Mouse (Mus musculus) heart, embryonic 11.5 days (tissue): ENCODE measurements around the gene Heatr6. TPM values are rescaled to one million over a fixed set of nuclear protein-coding genes. Genes with fewer than 3 reads are reported as not detected.

Experiments used
- ATAC-seq: fragments of 200-750 bp; cut with Nextera tagmentation; replicated peaks from 2 replicates; pipeline ENCODE4 v1.8.0; 2017; ENCODE audit warnings: moderate library complexity; ENCODE audit not compliant: insufficient number of reproducible peaks, low FRiP score, low TSS enrichment
- H3K27ac ChIP-seq: fragments of 300-500 bp; sonication (generic); 2 replicates; pipeline ENCODE4 v1.5.1; 2014; ENCODE audit warnings: mild to moderate bottlenecking, low read depth, low read length
- H3K27me3 ChIP-seq: fragments of 300-500 bp; sonication (generic); 2 replicates; pipeline ENCODE4 v1.6.1; 2014; ENCODE audit warnings: mild to moderate bottlenecking, low read length, mixed read lengths; ENCODE audit not compliant: control insufficient read depth, insufficient read depth
- H3K36me3 ChIP-seq: fragments of 300-500 bp; sonication (generic); 2 replicates; pipeline ENCODE4 v1.6.1; 2014; ENCODE audit warnings: mild to moderate bottlenecking, low read length, moderate library complexity, mixed read lengths; ENCODE audit not compliant: control insufficient read depth, insufficient read depth
- H3K4me1 ChIP-seq: fragments of 300-500 bp; sonication (generic); 2 replicates; pipeline ENCODE4 v1.6.1; 2014; ENCODE audit warnings: low read length; ENCODE audit not compliant: control insufficient read depth, insufficient read depth
- H3K4me2 ChIP-seq: fragments of 300-500 bp; sonication (generic); 2 replicates; pipeline ENCODE4 v1.6.1; 2014; ENCODE audit warnings: mild to moderate bottlenecking, moderate library complexity
- H3K4me3 ChIP-seq: fragments of 300-500 bp; sonication (generic); 2 replicates; pipeline ENCODE4 v1.5.1; 2014; ENCODE audit warnings: low read depth, low read length
- H3K9ac ChIP-seq: fragments of 300-500 bp; sonication (generic); 2 replicates; pipeline ENCODE4 v1.6.1; 2014; ENCODE audit warnings: mild to moderate bottlenecking, low read depth, low read length, moderate library complexity
- H3K9me3 ChIP-seq: fragments of 300-500 bp; sonication (generic); replicated peaks from 2 replicates; pipeline ENCODE4 v1.6.1; 2016; ENCODE audit warnings: low read length; ENCODE audit not compliant: control insufficient read depth
- WGBS: fragments of 180-500 bp; shearing (Covaris S2); extraction: QIAGEN DNeasy Blood & Tissue Kit; methylation state at CpG from one replicate; pipeline ENCODE4 v1.1.7; 2014; ENCODE audit not compliant: insufficient replicate concordance; 5-methylcytosine and 5-hydroxymethylcytosine counted together
- polyA plus RNA-seq: library from polyadenylated mRNA; unstranded; fragments of >200 nt; fragmentation: Nextera tagmentation; extraction: Ambion mirVana; gene quantifications from 2 replicates; pipeline ENCODE4 v1.2.1, GENCODE M21; 2014

Heatr6 gene
- polyA plus RNA-seq, 1 experiment from 2014 or later = 16.1 TPM

- Histone ChIP-seq H3K4me1 (no peaks in the 10 kb centered on the region), H3K9ac (no peak overlapping the region), H3K4me2 (no peak overlapping the region), H3K27me3 (no peaks in the 10 kb centered on the region), H3K36me3 (peaks cover 28% of the 10 kb centered on the region), H3K27ac (no peak overlapping the region), H3K4me3 (no peak overlapping the region), H3K9me3 (no peaks in the 10 kb centered on the region)
- 91% methylated on average over 7 of the region's 7 CpGs for WGBS
- no peak for ATAC-seq
Observed at GRCm38 (mm10) chr11:83771014-83771413, 17.5 kb downstream of the Heatr6 start.

- Histone ChIP-seq H3K4me3 (no peak overlapping the region), H3K9ac (no peak overlapping the region), H3K4me1 (no peaks in the 10 kb centered on the region), H3K4me2 (no peak overlapping the region), H3K9me3 (no peaks in the 10 kb centered on the region), H3K27ac (no peak overlapping the region), H3K27me3 (no peaks in the 10 kb centered on the region), H3K36me3 (peaks cover 31% of the 10 kb centered on the region)
- ATAC-seq = no peak
- WGBS = 92% methylated on average over 6 of the region's 6 CpGs
Observed at GRCm38 (mm10) chr11:83772341-83772740, 18.8 kb downstream of the Heatr6 start.

- no peak overlapping the region for H3K9ac ChIP-seq
- no peaks in the 10 kb centered on the region for H3K9me3 ChIP-seq
- WGBS = 88% methylated on average over 16 of the region's 16 CpGs
- no peak overlapping the region for H3K27ac ChIP-seq
- no peak overlapping the region for H3K4me2 ChIP-seq
- H3K27me3 ChIP-seq = no peaks in the 10 kb centered on the region
- no peak for ATAC-seq
- H3K36me3 ChIP-seq = peaks cover 34% of the 10 kb centered on the region
- no peak overlapping the region for H3K4me3 ChIP-seq
- H3K4me1 ChIP-seq = no peaks in the 10 kb centered on the region
Observed at GRCm38 (mm10) chr11:83773691-83774090, 20.2 kb downstream of the Heatr6 start.

DNA sequence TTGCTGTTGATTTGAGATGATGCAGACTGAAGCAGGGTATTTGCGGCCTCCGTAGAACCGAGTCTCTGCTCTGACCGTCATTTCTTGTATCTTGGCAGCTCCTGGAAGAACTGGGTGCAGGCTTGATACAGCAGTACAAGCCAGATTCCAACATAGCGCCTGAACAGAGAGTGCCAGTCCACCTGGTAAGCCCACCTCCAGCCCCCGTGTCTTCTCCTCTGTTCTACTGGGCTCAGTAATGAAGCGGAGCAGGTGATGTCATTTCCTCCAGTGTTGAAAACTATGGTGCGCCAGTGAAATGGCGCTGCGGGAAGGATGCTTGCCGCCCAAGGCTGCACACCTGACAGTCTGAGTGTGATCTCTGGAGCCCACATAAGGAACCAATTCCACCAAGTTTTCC lies 20.8 kb downstream of the Heatr6 start:
- no peaks in the 10 kb centered on the region for H3K27me3 ChIP-seq
- H3K9me3 ChIP-seq = no peaks in the 10 kb centered on the region
- no peak overlapping the region for H3K9ac ChIP-seq
- peaks cover 36% of the 10 kb centered on the region for H3K36me3 ChIP-seq
- no peak for ATAC-seq
- WGBS = 94% methylated on average over 11 of the region's 11 CpGs
- no peak overlapping the region for H3K4me3 ChIP-seq
- no peak overlapping the region for H3K4me2 ChIP-seq
- no peak overlapping the region for H3K27ac ChIP-seq
- no peaks in the 10 kb centered on the region for H3K4me1 ChIP-seq

DNA sequence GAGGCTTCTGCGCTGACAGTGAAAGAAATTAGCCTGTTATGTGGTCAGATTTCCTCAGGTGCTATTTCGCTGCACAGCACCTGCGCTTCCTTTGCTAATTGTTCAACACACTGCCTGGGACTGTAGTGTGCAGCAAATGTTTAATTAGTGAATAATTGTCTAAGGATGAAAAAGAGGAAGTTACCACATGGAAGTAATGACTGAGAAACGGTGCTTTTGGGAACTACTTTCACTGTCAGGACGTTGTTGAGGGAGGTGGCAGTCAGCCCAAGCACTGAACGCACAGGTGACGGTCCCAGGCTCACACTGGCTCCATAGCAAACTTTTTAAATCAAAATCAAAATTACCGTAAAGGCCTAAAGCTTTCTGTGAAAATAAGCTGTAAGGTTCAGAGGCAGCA lies 23.3 kb downstream of the Heatr6 start:
- Histone ChIP-seq H3K4me1 (no peaks in the 10 kb centered on the region), H3K27me3 (no peaks in the 10 kb centered on the region), H3K4me2 (no peak overlapping the region), H3K27ac (no peak overlapping the region), H3K4me3 (no peak overlapping the region), H3K36me3 (peaks cover 50% of the 10 kb centered on the region), H3K9me3 (no peaks in the 10 kb centered on the region), H3K9ac (no peak overlapping the region)
- ATAC-seq = no peak
- WGBS = 91% methylated on average over 8 of the region's 8 CpGs

DNA sequence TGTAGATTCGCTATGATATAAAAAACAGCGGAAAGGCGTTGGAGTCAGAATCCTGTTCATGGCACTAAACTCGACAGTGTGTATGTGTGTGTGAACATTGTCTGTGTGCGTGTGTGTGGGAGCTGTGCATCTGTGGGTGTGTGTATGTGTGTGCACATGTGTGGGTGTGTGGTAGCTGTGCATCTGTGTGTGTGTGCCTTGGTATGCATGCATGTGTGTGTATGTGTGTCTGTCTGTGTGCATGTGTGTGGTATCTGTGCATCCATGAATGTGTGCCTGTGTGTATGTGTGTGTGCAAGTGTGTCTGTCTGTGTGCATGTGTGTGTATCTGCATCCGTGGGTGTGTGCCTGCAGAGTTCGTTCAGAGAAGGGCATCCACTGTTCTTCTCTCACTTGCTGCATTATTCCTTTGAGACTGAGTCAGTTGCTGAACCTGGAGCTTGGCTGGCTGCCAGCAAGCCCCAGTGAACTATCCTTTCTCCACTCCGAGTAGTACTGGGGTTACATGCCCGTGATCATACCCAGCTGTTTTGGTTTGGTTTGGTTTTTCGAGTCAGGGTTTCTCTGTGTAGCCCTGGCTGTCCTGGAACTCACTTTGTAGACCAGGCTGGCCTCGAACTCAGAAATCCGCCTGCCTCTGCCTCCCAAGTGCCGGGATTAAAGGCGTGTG lies 30.6 kb downstream of the Heatr6 start:
- peaks cover 23% of the 10 kb centered on the region for H3K36me3 ChIP-seq
- 82% methylated on average over 14 of the region's 14 CpGs for WGBS
- no peaks in the 10 kb centered on the region for H3K9me3 ChIP-seq

DNA sequence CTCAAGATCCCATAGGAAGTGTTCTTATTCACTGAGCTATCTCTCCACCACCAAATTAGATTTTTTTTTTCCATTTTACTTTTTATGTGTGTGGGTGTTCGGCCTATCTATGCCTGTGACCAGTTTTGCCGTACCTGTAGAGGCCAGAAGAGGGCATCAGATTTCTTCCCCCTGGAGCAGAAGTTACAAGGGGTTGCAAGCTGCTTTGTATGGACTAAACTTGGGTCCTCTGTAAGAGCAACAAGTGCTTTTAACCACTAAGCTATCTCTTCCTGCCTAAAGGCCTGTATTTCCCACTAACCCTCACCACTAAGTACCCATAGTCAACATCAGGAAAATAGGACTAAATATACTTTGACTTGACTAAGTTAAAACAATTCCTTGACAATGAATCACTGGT lies 31.2 kb downstream of the Heatr6 start:
- H3K27ac ChIP-seq = no peak overlapping the region
- H3K36me3 ChIP-seq = peaks cover 19% of the 10 kb centered on the region
- H3K4me2 ChIP-seq = no peak overlapping the region
- no peak for ATAC-seq
- 85% methylated on average over 2 of the region's 2 CpGs for WGBS
- H3K4me3 ChIP-seq = no peak overlapping the region
- no peaks in the 10 kb centered on the region for H3K9me3 ChIP-seq
- H3K27me3 ChIP-seq = no peaks in the 10 kb centered on the region; the same call in 1 of the 2 replicates
- peaks cover 3% of the 10 kb centered on the region; the same call in 1 of the 2 replicates for H3K4me1 ChIP-seq
- no peak overlapping the region for H3K9ac ChIP-seq

More for the DNA sequence above, 30.6 kb downstream of the Heatr6 start:
- Histone ChIP-seq H3K4me1 (peaks cover 3% of the 10 kb centered on the region; the same call in 1 of the 2 replicates), H3K4me2 (no peak overlapping the region), H3K27me3 (no peaks in the 10 kb centered on the region; the same call in 1 of the 2 replicates), H3K27ac (no peak overlapping the region), H3K9ac (no peak overlapping the region), H3K4me3 (no peak overlapping the region)
- no peak for ATAC-seq

GRCm38 (mm10) chr11:83785366-83785765 lies 31.9 kb downstream of the Heatr6 start:
- Histone ChIP-seq H3K4me3 (no peak overlapping the region), H3K9ac (no peak overlapping the region), H3K4me2 (no peak overlapping the region), H3K4me1 (peaks cover 3% of the 10 kb centered on the region; the same call in 1 of the 2 replicates), H3K27ac (no peak overlapping the region), H3K9me3 (no peaks in the 10 kb centered on the region), H3K27me3 (no peaks in the 10 kb centered on the region; the same call in 1 of the 2 replicates), H3K36me3 (peaks cover 13% of the 10 kb centered on the region)
- 7% methylated on average over 2 of the region's 2 CpGs for WGBS
- ATAC-seq = no peak

DNA sequence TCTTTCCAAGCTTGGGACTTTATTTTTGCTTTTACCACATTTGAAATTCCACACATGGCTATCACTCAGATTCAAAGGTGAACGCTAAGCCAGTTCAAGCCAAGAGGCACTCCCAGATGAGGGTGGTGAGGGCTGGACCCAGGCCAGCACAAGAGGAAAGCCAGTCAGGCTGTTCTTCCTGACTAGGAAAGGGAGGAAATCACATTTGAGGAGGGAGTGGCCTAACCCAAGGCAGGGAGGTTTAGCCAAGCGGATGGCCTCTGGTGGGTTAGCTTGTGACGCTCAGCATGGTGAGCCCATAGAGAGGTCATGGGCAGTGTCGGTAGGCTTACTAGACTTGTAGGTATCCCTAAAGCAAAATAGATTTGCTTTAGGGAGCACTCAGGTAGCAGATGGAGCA lies 33.3 kb downstream of the Heatr6 start:
- peaks cover 3% of the 10 kb centered on the region; the same call in 1 of the 2 replicates for H3K4me1 ChIP-seq
- 54% methylated on average over 4 of the region's 4 CpGs for WGBS
- H3K9me3 ChIP-seq = no peaks in the 10 kb centered on the region
- no peak overlapping the region for H3K4me2 ChIP-seq
- H3K36me3 ChIP-seq = peaks cover 2% of the 10 kb centered on the region; the same call in 1 of the 2 replicates
- H3K4me3 ChIP-seq = no peak overlapping the region
- no peak for ATAC-seq
- H3K9ac ChIP-seq = no peak overlapping the region
- no peaks in the 10 kb centered on the region; the same call in 1 of the 2 replicates for H3K27me3 ChIP-seq
- no peak overlapping the region for H3K27ac ChIP-seq
